Mouse (Mus musculus) frontal cortex, postnatal 14 days (tissue): ENCODE measurements around the gene Lgi2.

Source experiments
- DNase-seq, 2 experiments: peaks; one replicate each; pipeline ENCODE4 v3.0.0; 2022; ENCODE audit warnings: low spot score in 2 of 2

The Lgi2 gene

GRCm38 (mm10) chr5:52565813-52566531 is at the start of gene Lgi2:
TSS of gene Lgi2 (minus strand) at chr5:52566462.
- DNase-seq = no peak

GRCm38 (mm10) chr5:52615421-52615820 is 49.2 kb upstream of the Lgi2 start:
- no peak for DNase-seq

GRCm38 (mm10) chr5:52614686-52615085 is 48.4 kb upstream of the Lgi2 start:
- DNase-seq = no peak

- no peak for DNase-seq
Observed at GRCm38 (mm10) chr5:52612776-52613175, 46.5 kb upstream of the Lgi2 start.

GRCm38 (mm10) chr5:52611315-52611895 is 45.1 kb upstream of the Lgi2 start:
- no peak for DNase-seq

- DNase-seq = no peak
Observed at GRCm38 (mm10) chr5:52610306-52610705, 44.0 kb upstream of the Lgi2 start.

GRCm38 (mm10) chr5:52609672-52610071 is 43.4 kb upstream of the Lgi2 start:
- no peak for DNase-seq

- no peak for DNase-seq
Observed at GRCm38 (mm10) chr5:52604582-52605041, 38.4 kb upstream of the Lgi2 start.

- DNase-seq = no peak
Observed at GRCm38 (mm10) chr5:52590612-52591011, 24.4 kb upstream of the Lgi2 start.

GRCm38 (mm10) chr5:52588650-52589049 is 22.4 kb upstream of the Lgi2 start:
- no peak for DNase-seq

- no peak for DNase-seq
Observed at GRCm38 (mm10) chr5:52587291-52587733, 21.1 kb upstream of the Lgi2 start.

GRCm38 (mm10) chr5:52572572-52572971 is 6.3 kb upstream of the Lgi2 start:
- DNase-seq = no peak

GRCm38 (mm10) chr5:52570746-52571145 is 4.5 kb upstream of the Lgi2 start:
- DNase-seq = no peak

- DNase-seq = no peak
Observed at GRCm38 (mm10) chr5:52565214-52565812, 949 bp downstream of the Lgi2 start.

- DNase-seq = no peak
Observed at GRCm38 (mm10) chr5:52564351-52564750, 1.9 kb downstream of the Lgi2 start.

- no peak for DNase-seq
Observed at GRCm38 (mm10) chr5:52560240-52560639, 6.0 kb downstream of the Lgi2 start.

GRCm38 (mm10) chr5:52555526-52555925 is 10.7 kb downstream of the Lgi2 start:
- DNase-seq = no peak

- no peak for DNase-seq
Observed at GRCm38 (mm10) chr5:52551318-52551632, 15.0 kb downstream of the Lgi2 start.

- no peak for DNase-seq
Observed at GRCm38 (mm10) chr5:52550613-52551317, 15.5 kb downstream of the Lgi2 start.

- DNase-seq = no peak
Observed at GRCm38 (mm10) chr5:52546950-52547349, 19.3 kb downstream of the Lgi2 start.

- no peak for DNase-seq
Observed at GRCm38 (mm10) chr5:52543770-52544169, 22.5 kb downstream of the Lgi2 start.

- DNase-seq = no peak
Observed at GRCm38 (mm10) chr5:52540186-52540585, 26.1 kb downstream of the Lgi2 start.

GRCm38 (mm10) chr5:52539483-52539882 is 26.8 kb downstream of the Lgi2 start:
- no peak for DNase-seq
